Mouse (Mus musculus) activated CD4-positive, CD25-positive, alpha-beta regulatory T cell (primary cell): ENCODE data around the gene Lrrc71. TPM values are rescaled to one million over a fixed set of nuclear protein-coding genes. Genes with fewer than 3 reads are reported as not detected.

Source experiments
- polyA plus RNA-seq, 2 experiments: library from polyadenylated mRNA; unstranded; fragments of 100-300 nt; shearing (Covaris generic); gene quantifications; one replicate each; pipeline ENCODE4 v1.2.1; 2017

The Lrrc71 gene
- polyA plus RNA-seq, result under 1 TPM in 1 of 2 experiments, not detected in 1; 0.78 TPM

DNA sequence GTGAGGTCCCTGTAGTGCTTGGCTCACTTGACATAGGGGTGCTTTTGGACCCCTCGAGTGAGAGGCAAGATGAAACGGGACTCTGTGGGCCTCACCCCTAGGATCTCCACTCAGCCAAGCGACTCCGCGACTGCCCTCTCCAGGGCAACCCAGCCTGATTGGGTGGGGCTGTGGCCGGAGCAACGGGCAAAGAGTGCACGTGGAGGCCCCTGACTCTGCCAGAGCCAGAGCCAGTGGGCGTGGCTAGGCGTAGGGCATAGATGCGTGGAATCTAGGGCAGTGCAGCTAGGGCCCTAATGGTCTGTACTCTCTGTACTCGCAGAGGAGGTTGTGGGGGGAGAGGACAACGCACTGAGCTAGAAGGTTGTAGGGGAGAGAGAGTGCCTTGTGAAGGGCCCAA lies at the start of gene Lrrc71:
Gene Lrrc71 (minus strand): TSS at position 195 of the 400 bp plus-strand sequence.

DNA sequence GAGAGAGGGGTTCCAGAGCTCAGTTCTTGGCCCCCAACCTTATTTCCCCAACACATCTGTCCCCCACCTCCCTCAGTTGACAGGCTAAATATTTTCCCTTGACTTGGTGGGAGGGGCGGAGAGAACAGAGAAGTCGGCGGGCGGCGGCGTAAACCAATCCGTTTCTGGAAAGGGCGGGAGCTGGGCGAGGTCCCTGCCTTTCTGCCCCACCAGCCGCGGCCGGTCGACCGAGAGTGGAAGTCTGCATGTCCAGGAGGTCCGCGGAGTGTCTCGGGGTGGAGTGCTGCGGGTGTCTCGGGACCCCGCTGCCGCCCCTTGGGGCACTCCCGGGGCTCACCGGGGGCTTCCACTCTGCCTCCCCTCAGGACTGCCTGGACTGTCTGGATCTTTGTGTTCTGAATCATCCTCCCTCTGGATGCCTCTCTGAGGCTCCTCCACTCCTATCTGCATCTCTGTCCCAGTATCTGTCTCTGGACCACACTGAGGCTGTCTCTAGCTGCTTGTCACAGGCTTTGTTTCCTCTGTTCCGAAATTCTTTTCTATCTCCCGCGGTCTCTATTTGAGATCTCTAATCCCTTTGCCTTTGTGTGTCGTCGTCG lies 48.4 kb upstream of the Lrrc71 start, which contains the start of gene Insrr:
Gene Insrr (plus strand): TSS at position 216 of the 599 bp plus-strand sequence.

DNA sequence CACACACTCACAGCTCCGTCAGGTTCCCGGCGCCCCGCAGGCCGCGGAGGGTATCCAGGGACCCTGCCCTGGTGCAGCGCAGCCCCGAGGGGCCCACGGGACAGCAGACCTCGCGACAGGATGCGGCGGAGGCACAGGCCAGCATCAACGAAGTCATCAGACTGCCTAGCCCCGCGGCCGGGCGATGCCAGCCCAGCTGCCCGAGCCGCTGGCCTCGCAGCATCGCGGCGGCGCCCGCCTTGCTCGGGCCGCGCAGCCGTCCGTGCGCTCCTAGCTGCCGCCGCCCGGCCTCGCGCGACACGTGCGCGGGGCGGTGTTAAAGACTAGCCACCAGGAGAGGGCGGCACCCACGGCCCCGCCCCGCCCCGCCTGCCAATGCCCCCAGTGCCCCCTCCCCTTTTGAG lies 46.5 kb upstream of the Lrrc71 start, which contains the start of gene Ntrk1:
Gene Ntrk1 (minus strand): TSS at position 241 of the 404 bp plus-strand sequence.

Other genes starting within 250 kb of the Lrrc71 start
- 10 to 100 TPM; 26.7 to 32.4 TPM for gene Etv3, start 223.2 kb downstream of the Lrrc71 start, polyA plus RNA-seq
- gene Arhgef11, start 131.1 kb downstream of the Lrrc71 start, polyA plus RNA-seq, result 10 to 100 TPM in 1 of 2 experiments, 1 to 10 TPM in 1; 9.1 to 15.9 TPM
- under 1 TPM in 1 of 2 experiments, not detected in 1; 0.23 TPM for gene Ntrk1, start 46.5 kb upstream of the Lrrc71 start, polyA plus RNA-seq
- gene Insrr, start 48.3 kb upstream of the Lrrc71 start, polyA plus RNA-seq, result under 1 TPM; 0.34 to 0.94 TPM
- 10 to 100 TPM; 24.8 to 77.5 TPM for gene Pear1, start 75.7 kb upstream of the Lrrc71 start, polyA plus RNA-seq
- gene Sh2d2a, start 98.1 kb upstream of the Lrrc71 start, polyA plus RNA-seq, result 100 to 1,000 TPM; 228 to 330 TPM
- gene Prcc, start 137.0 kb upstream of the Lrrc71 start, polyA plus RNA-seq, result 10 to 100 TPM; 13.8 to 16.3 TPM
- gene Hdgf, start 157.7 kb upstream of the Lrrc71 start, polyA plus RNA-seq, result 100 to 1,000 TPM; 146 to 171 TPM
- gene Mrpl24, start 170.9 kb upstream of the Lrrc71 start, polyA plus RNA-seq, result 100 to 1,000 TPM; 105 to 156 TPM
- 10 to 100 TPM; 35.7 to 42.3 TPM for gene Isg20l2, start 181.7 kb upstream of the Lrrc71 start, polyA plus RNA-seq
- 10 to 100 TPM; 18.7 to 20.8 TPM for gene Rrnad1, start 182.1 kb upstream of the Lrrc71 start, polyA plus RNA-seq
- under 1 TPM in 1 of 2 experiments, not detected in 1; 0.63 TPM for gene Crabp2, start 200.0 kb upstream of the Lrrc71 start, polyA plus RNA-seq
- gene Nes, start 222.5 kb upstream of the Lrrc71 start, polyA plus RNA-seq, result under 1 TPM in 1 of 2 experiments, not detected in 1; 0.15 TPM